Mouse (Mus musculus) brain, embryonic 14.5 days (tissue): ENCODE data around the gene Vapa. TPM values are rescaled to one million over a fixed set of nuclear protein-coding genes. Genes with fewer than 3 reads are reported as not detected.

Experiments used
- DNase-seq: peaks from one replicate; pipeline ENCODE4 v3.0.0-alpha.2; 2011; ENCODE audit warnings: low read depth
- CTCF ChIP-seq: fragments of 200-500 bp; IDR thresholded peaks from 2 replicates; pipeline ENCODE4 v1.5.1; 2012; ENCODE audit warnings: inconsistent platforms, mild to moderate bottlenecking, moderate library complexity, borderline replicate concordance; ENCODE audit not compliant: insufficient read depth, insufficient read length; ENCODE audit errors: extremely low read depth
- POLR2A ChIP-seq: fragments of 200-500 bp; IDR thresholded peaks from 2 replicates; pipeline ENCODE4 v1.6.1; 2012; ENCODE audit warnings: mild to moderate bottlenecking, inconsistent platforms, borderline replicate concordance; ENCODE audit not compliant: poor library complexity, insufficient read depth, insufficient read length, severe bottlenecking; ENCODE audit errors: extremely low read depth
- polyA plus RNA-seq: library from polyadenylated mRNA; depleted of rRNA; stranded (reverse); fragments of >200 nt; gene quantifications from 2 replicates; pipeline ENCODE4 v1.2.3, GENCODE M21; 2012; rRNA removed

The Vapa gene
- 75.9 and 76.7 TPM in 2 replicates for polyA plus RNA-seq

- peak; percentile 99 for DNase-seq
- TF ChIP-seq CTCF (no peak), POLR2A (peak; percentile 94)
Observed at GRCm38 (mm10) chr17:65613463-65614412, at the start of gene Vapa. TSS of gene Vapa (minus strand) at chr17:65613555.

- no peak for DNase-seq
- TF ChIP-seq CTCF (no peak), POLR2A (no peak)
Observed at GRCm38 (mm10) chr17:65662662-65663061, 49.3 kb upstream of the Vapa start.

- TF ChIP-seq CTCF (no peak), POLR2A (no peak)
- DNase-seq: no peak
Observed at GRCm38 (mm10) chr17:65658416-65658815, 45.1 kb upstream of the Vapa start.

DNA sequence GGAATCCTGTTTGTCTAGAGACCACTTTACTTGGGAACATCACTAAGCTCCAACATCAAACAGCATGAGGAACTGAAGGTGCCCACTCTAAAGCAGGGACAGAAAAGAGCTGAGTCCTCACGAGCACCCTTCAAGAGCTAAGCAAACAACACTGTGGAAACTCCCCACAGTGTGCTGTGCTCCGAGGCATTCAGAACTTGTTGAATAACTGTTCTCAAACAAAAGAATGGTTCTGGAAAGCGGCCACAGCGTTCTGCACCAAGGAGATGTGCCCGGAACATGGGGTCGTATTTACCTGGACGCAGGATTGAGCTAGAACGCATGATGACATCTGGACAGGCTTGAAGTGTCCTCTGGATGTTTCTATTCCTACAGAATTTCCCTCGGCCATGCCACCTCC, 44.6 kb upstream of the Vapa start:
- TF ChIP-seq CTCF (no peak), POLR2A (no peak)
- DNase-seq: no peak

DNA sequence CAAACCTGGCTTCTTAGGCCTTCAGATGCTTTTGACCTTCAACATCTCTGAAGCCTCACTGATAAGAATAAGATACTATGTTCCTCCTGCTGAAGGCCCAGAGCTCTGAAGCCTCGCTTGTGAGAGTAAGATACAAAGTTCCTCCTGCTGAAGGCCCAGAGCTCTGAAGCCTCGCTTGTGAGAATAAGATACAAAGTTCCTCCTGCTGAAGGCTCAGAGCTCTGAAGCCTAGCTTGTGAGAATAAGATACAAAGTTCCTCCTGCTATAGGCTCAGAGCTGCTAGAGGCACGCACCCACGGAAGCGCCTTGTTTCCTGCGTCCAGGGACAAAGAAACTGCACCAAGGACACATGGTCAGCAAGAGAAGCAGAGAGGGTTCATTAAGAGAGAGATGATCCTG, 43.4 kb upstream of the Vapa start:
- TF ChIP-seq POLR2A: no peak
- no peak for TF ChIP-seq CTCF
- DNase-seq: no peak

- TF ChIP-seq CTCF (no peak), POLR2A (no peak)
Observed at GRCm38 (mm10) chr17:65656076-65656475, 42.7 kb upstream of the Vapa start.

DNA sequence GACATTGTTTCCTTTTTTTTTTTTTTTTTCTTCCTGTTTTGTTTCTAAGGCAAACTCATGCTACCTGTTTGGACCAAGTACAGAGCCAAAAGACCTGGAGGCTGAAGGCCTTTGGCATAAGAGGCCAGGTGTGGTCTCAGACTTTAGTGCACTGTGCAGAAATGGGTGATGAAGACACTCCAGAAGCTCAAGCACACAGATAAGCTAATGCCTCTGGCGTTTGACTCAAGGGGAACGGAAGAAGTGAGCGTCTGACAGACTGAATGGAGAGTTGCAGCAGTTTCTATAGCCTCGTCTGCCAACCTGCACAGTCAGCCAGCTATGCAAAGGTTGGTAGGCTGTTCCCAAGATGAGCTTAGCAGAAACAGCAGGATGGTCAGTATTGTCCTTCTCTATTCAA, 42.3 kb upstream of the Vapa start:
- DNase-seq: no peak
- TF ChIP-seq CTCF (no peak), POLR2A (no peak)

More at GRCm38 (mm10) chr17:65656076-65656475, 42.7 kb upstream of the Vapa start:
- DNase-seq: no peak

DNA sequence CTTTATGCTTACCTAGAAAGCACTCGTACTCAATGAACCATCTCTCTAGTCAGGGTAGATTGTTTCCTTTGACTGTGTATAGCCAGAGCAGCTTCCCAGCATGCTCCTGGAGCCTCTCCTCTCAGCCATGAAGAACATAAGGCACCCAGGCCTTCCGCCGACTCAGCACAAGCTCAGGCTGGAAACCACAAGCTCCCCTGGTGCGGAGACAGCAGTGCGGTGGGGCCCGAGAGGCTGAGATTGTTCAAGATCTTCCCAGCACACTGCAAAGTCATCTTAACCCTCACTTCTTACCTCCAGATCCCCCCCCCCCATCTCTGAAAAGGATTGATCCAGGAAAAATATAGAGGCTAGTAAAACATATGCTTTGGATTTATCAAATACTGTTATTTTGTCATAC, 37.2 kb upstream of the Vapa start:
- TF ChIP-seq CTCF (no peak), POLR2A (no peak)
- no peak for DNase-seq

DNA sequence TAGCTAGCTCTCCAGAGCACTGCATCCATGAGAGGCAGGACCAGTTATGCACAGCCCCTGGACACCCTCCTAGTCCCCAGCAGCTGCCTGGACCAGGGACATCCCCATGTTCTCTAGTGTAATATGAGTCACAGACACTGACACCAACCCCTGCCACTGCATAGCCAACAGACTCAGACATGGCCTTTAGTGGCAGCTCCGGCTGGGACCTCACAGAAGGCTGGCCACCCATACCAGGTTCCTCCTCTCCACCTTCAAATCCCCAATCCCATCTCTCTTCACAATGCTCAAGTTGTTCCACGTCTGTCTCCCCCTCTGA, 35.8 kb upstream of the Vapa start:
- no peak for DNase-seq
- TF ChIP-seq CTCF (no peak), POLR2A (no peak)

DNA sequence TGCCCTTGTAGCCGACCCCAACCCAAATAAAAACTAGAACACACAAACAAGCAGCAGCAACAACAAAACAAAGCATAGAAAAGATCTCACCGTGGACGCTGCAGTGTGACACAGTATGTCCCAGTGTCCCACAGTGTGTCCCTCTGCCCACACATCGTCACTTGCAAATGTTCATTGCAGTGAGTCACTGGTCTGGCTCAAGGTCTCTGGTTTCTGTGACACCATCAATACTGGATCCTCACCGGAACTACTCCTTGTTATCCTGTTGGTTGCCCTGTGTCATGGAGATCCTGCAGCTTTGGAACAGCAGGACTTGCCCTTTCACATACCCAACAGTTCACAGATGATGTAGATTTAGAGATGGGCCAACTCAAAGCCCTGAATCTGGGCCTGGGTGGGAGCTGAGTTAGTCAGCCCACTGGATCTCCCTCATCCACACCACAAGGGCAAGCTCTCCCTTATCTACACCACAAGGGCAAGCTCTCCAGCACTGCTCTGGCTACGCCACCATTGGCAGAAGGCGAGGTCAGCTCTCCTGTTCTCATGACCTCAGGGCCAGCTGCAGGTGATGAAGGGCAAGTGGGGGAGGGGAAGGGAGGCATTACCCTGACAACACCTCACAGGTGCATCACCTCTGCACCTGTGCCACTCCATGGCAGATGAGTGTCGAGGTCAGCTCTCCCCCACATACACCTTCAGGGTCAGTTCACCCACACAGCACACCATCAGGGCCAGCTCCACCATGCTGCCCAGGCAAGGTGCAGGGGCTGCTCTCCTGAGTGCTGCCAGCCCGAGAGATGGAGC, 35.2 kb upstream of the Vapa start:
- no peak for DNase-seq
- TF ChIP-seq POLR2A (no peak), CTCF (no peak)

GRCm38 (mm10) chr17:65647961-65648360, 34.6 kb upstream of the Vapa start:
- DNase-seq: no peak
- TF ChIP-seq POLR2A (no peak), CTCF (no peak)

DNA sequence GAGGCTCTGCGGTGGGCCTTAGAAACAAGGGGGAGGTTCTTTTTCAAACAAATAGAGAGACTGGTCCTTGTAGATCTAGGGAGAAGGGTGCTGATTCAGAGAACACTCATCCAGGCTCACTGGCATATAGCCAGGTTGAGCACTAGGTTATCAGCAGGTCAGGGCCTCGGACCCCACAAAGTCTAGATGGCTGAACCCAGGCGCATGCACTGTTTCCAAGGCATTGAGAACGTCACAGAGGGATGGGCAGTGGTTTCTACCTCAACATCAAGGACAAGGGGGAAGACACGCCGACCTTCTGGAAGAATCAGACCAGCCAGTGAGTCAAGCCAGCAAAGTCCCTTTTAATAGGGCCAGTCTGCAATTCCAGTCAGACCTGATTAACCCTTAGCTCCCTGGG, 33.9 kb upstream of the Vapa start:
- TF ChIP-seq CTCF (no peak), POLR2A (no peak)
- no peak for DNase-seq

DNA sequence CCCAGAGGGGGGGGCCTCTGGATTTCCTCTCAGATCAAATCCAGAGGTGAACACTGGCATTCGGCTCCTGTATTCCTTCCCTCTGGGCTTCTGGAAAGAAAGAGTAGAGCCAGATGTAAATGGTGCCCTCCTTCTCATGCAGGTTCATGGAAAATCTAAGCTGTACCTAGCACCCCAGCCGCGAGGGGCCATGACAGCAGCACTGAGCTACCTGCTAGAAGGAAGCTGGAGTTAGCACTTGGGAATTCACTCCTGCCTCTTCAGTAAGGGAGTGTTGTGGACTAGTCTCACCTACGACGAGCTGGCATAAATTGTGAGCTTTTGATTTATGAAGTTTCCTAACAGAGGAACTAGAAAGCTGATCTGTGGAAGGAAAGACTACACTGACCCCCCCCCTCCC, 30.2 kb upstream of the Vapa start:
- DNase-seq: no peak
- TF ChIP-seq POLR2A: no peak
- no peak for TF ChIP-seq CTCF
